Mouse (Mus musculus) kidney, postnatal 0 days (tissue): ENCODE measurements around the gene Tshb. TPM values are rescaled to one million over a fixed set of nuclear protein-coding genes. Genes with fewer than 3 reads are reported as not detected.

Source experiments
- ATAC-seq: fragments of 200-750 bp; cut with Nextera tagmentation; replicated peaks from 2 replicates; pipeline ENCODE4 v1.8.0; 2017; ENCODE audit warnings: low read depth, moderate number of reproducible peaks, moderate TSS enrichment, moderate library complexity; ENCODE audit not compliant: low FRiP score
- DNase-seq: peaks from one replicate; pipeline ENCODE4 v3.0.0-alpha.2; 2016; ENCODE audit warnings: low spot score
- H3K27ac ChIP-seq: fragments of 300-500 bp; sonication (generic); 2 replicates; pipeline ENCODE4 v1.5.1; 2014; ENCODE audit warnings: mild to moderate bottlenecking
- H3K27me3 ChIP-seq: fragments of 300-500 bp; sonication (generic); 2 replicates; pipeline ENCODE4 v1.6.1; 2014; ENCODE audit warnings: low read length, mixed read lengths; ENCODE audit not compliant: insufficient read depth
- H3K36me3 ChIP-seq: fragments of 300-500 bp; sonication (generic); 2 replicates; pipeline ENCODE4 v1.6.1; 2014; ENCODE audit warnings: low read length, mixed read lengths; ENCODE audit not compliant: insufficient read depth
- H3K4me1 ChIP-seq: fragments of 300-500 bp; sonication (generic); replicated peaks from 2 replicates; pipeline ENCODE4 v1.6.1; 2014; ENCODE audit warnings: antibody characterized with exemption, low read length, mixed read lengths; ENCODE audit not compliant: insufficient read depth
- H3K4me2 ChIP-seq: fragments of 300-500 bp; sonication (generic); 2 replicates; pipeline ENCODE4 v1.6.1; 2014; ENCODE audit warnings: mild to moderate bottlenecking, low read length, moderate library complexity, mixed read lengths
- H3K4me3 ChIP-seq: fragments of 300-500 bp; sonication (generic); replicated peaks from 2 replicates; pipeline ENCODE4 v1.5.1; 2014; ENCODE audit warnings: low read depth, low read length
- H3K9ac ChIP-seq: fragments of 300-500 bp; sonication (generic); 2 replicates; pipeline ENCODE4 v1.6.1; 2014; ENCODE audit warnings: low read depth, low read length
- H3K9me3 ChIP-seq: fragments of 300-500 bp; sonication (generic); replicated peaks from 2 replicates; pipeline ENCODE4 v1.6.1; 2016; ENCODE audit warnings: low read length, inconsistent platforms, mixed read lengths
- CTCF ChIP-seq: IDR thresholded peaks from 2 replicates; pipeline ENCODE4 v1.5.1; 2016; ENCODE audit warnings: antibody characterized with exemption, low read depth, mild to moderate bottlenecking, moderate library complexity
- WGBS: fragments of 180-500 bp; shearing (Covaris S2); extraction: QIAGEN DNeasy Blood & Tissue Kit; methylation state at CpG from one replicate; pipeline ENCODE4 v1.1.7; 2014; 5-methylcytosine and 5-hydroxymethylcytosine counted together
- polyA plus RNA-seq: library from polyadenylated mRNA; unstranded; fragments of >200 nt; fragmentation: Nextera tagmentation; extraction: Ambion mirVana; gene quantifications from 2 replicates; pipeline ENCODE4 v1.2.1, GENCODE M21; 2015

The Tshb gene
- polyA plus RNA-seq, 1 experiment from 2014 or later: 0.18 TPM

DNA sequence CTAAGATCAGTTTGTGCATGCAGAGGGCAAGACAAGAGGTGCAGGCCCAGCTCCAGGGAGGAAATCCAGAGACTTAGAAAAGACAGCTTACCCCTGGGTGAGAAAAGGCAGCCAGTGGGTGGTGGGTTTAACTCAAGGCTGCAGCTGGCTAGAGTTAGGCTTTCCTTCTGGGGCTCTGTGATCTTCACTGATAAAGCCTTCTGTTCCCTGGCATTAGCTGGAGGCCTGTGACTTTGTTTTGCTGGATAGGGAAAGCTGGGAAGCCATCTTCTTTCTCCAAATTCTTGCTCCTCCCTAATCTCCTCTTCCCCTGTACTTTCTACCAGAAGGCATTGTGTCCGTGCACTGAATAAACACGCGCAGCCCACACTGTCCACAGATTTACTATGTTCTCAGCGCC, 39.8 kb downstream of the Tshb start:
- ATAC-seq (no peak), DNase-seq (no peak)
- no peak for TF ChIP-seq CTCF
- Histone ChIP-seq H3K27me3 (no peaks in the 10 kb centered on the region), H3K4me3 (no peak overlapping the region), H3K4me2 (no peak overlapping the region), H3K27ac (no peak overlapping the region), H3K4me1 (0 out of 2 replicates have a peak, but pooled peaks cover 4% of the 10 kb centered on the region), H3K36me3 (no peaks in the 10 kb centered on the region), H3K9ac (no peak overlapping the region), H3K9me3 (no peaks in the 10 kb centered on the region)
- 59% methylated on average over 4 of the region's 4 CpGs for WGBS

DNA sequence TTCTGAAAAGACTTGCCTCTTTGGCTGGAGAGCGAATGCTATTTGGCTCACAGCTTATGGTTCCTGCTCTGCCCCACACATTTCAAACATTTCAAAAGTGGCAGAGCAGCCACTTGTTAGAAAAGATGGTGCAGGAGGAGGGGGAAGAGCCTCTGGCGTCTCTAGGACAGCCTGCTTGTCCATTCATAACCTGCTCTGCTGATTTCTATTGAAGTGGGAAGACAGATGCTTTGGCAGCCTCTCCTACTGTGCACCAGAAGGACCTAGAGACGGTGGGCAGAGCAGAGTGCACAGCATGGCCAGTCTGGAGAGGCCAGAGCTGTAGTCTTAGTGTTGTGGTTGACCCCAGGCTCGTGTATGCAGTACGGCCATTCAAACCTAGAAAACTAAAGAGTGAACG, 43.6 kb downstream of the Tshb start:
- 83% methylated on average over 6 of the region's 6 CpGs for WGBS
- no peak for DNase-seq
- no peaks in the 10 kb centered on the region for H3K27me3 ChIP-seq
- H3K4me1 ChIP-seq: 0 out of 2 replicates have a peak, but pooled peaks cover 3% of the 10 kb centered on the region
- H3K36me3 ChIP-seq: no peaks in the 10 kb centered on the region
- no peak for ATAC-seq
- H3K4me3 ChIP-seq: no peak overlapping the region
- no peak for TF ChIP-seq CTCF
- H3K4me2 ChIP-seq: no peak overlapping the region
- H3K9me3 ChIP-seq: no peaks in the 10 kb centered on the region
- H3K27ac ChIP-seq: no peak overlapping the region
- no peak overlapping the region for H3K9ac ChIP-seq

DNA sequence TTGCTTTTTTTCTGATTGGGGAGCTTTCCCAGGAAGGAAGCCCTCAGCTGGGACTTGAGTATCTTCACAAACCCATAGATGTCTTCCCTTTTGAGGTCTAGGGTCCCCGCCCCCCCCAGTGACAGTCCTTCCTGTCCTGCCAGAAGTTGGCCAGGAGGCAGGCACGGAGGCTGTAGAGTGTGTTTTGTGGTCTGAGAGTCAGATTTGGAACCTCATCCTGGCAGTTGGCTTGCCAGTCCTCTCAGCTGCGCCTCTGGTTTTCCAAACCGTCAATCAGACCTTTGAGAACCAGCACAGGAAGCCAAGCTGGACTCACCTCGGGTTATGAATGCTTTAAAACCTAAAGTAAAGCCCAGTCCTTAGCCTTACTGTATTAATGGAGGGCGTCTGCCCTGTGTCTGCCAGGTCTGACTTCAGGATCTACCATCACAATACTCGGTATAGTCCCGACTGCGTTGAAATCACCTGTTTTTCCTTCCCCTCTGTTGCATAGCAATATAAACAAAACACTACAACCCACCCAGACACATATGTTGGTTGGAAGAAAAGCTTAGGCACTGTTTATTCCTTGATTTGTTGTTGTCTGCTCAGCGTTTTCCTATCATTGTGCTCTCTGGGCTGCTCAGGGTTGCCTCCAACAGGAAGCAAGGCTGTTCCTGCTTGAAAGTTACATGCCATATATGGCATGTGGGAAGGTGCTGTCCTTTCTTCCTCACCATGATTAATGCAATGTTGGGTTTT, 44.2 kb downstream of the Tshb start:
- Histone ChIP-seq H3K27ac (0 out of 2 replicates have a peak overlapping the region, but pooled peaks have one; percentile 25), H3K27me3 (no peaks in the 10 kb centered on the region), H3K9me3 (no peaks in the 10 kb centered on the region), H3K4me2 (no peak overlapping the region), H3K4me3 (no peak overlapping the region), H3K4me1 (0 out of 2 replicates have a peak, but pooled peaks cover 3% of the 10 kb centered on the region), H3K9ac (no peak overlapping the region), H3K36me3 (no peaks in the 10 kb centered on the region)
- DNase-seq (peak; percentile 17), ATAC-seq (no peak)
- 66% methylated on average over 10 of the region's 10 CpGs for WGBS
- TF ChIP-seq CTCF: no peak

DNA sequence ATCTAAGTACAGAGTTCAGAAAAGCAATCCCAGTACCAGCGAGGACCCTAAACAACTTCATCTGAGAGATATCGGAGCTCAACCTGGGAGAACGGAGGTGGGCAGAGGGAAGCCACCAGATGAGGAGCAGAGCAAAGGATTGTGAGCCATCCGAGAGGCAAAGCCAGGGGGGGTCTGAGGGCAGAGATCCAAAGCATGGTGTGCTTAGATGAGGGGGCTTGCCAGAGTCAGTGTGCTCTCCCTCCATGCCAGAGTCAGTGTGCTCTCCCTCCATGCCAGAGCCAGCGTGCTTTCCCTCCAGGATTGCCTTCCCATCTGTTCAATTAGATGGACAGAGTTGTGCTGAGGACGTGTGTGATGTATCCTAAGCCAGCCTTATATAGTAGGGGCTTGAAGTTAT, 45.4 kb downstream of the Tshb start:
- Histone ChIP-seq H3K9ac (no peak overlapping the region), H3K4me2 (no peak overlapping the region)

DNA sequence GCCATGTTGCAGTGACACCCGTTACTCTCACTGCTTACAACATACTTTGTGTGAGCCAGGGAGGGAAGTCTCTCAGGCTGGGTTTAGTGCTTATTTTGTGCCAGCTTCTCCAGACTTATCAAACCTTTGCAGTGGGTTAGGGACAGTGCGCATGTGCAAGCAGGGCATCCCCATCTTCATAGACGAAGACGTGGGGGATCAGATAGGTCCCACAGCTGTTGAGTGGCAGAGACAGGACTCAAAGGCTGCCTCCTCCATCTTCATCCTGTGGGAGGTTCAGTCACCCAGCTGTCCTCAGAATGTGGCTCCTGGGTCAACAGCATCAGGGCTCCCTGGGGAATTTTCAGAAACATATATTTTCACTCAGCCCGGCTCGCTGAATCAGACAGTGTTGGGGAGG, 46.1 kb downstream of the Tshb start:
- Histone ChIP-seq H3K4me1 (0 out of 2 replicates have a peak, but pooled peaks cover 3% of the 10 kb centered on the region), H3K4me2 (0 out of 2 replicates have a peak overlapping the region, but pooled peaks have one; percentile 96)

More for the DNA sequence above, 45.4 kb downstream of the Tshb start:
- no peak for DNase-seq
- no peaks in the 10 kb centered on the region for H3K9me3 ChIP-seq
- ATAC-seq: no peak
- no peak for TF ChIP-seq CTCF
- H3K27ac ChIP-seq: peak overlapping the region; percentile 33; the same call in 1 of the 2 replicates
- 0 out of 2 replicates have a peak, but pooled peaks cover 3% of the 10 kb centered on the region for H3K4me1 ChIP-seq
- no peaks in the 10 kb centered on the region for H3K27me3 ChIP-seq
- H3K4me3 ChIP-seq: no peak overlapping the region
- no peaks in the 10 kb centered on the region for H3K36me3 ChIP-seq
- 63% methylated on average over 6 of the region's 6 CpGs for WGBS

DNA sequence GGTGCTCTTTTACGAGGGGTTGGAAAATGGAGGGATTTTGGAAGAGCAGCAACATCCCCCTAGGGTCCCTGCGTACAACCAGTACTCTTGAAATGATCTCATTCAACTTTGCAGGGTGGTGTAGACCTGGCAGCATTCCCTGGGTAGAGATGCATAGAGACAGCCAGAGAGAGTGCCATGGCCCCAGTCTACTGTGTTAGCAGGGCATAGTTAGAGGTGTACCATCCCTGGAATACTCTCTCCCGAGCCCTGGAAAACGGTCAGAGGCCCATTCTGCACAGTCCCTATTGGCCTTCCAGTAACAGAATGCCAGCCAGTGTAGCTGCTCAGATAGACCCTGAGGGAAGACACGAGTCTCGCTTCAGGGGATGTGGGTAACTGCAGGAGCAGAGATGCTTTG, 46.9 kb downstream of the Tshb start:
- H3K9ac ChIP-seq: no peak overlapping the region
- peak overlapping the region; percentile 69 for H3K4me3 ChIP-seq
- no peaks in the 10 kb centered on the region for H3K27me3 ChIP-seq
- H3K27ac ChIP-seq: peak overlapping the region; percentile 19; the same call in 1 of the 2 replicates
- no peak for TF ChIP-seq CTCF
- DNase-seq: no peak
- no peaks in the 10 kb centered on the region for H3K36me3 ChIP-seq
- H3K4me1 ChIP-seq: 0 out of 2 replicates have a peak, but pooled peaks cover 3% of the 10 kb centered on the region
- no peaks in the 10 kb centered on the region for H3K9me3 ChIP-seq
- peak overlapping the region; percentile 96 for H3K4me2 ChIP-seq
- WGBS: 64% methylated on average over 6 of the region's 6 CpGs
- no peak for ATAC-seq

More for the DNA sequence above, 46.1 kb downstream of the Tshb start:
- Histone ChIP-seq H3K9me3 (no peaks in the 10 kb centered on the region), H3K9ac (no peak overlapping the region), H3K27ac (peak overlapping the region; percentile 33; the same call in 1 of the 2 replicates), H3K4me3 (no peak overlapping the region), H3K36me3 (no peaks in the 10 kb centered on the region), H3K27me3 (no peaks in the 10 kb centered on the region)
- no peak for TF ChIP-seq CTCF
- ATAC-seq: no peak
- WGBS: 41% methylated on average over 6 of the region's 6 CpGs
- DNase-seq: peak; percentile 24
